In genomic region chr8:108882073-108882472, GRCm38 (mm10) we compare ENCODE assay signal across 17 mouse cellular contexts.
"Had no signal": no experiment of that assay in that cellular context is flagged by ENCODE, and none has a peak within 500 bp of the region (broad histone marks: within the 10 kb centered on the region; RNA-seq: fewer than 3 reads in every experiment).

No protein-coding gene starts in this region.

- H3K4me2 ChIP-seq: limb, embryonic 13.5 days; liver, embryonic 12.5 days; liver, embryonic 15.5 days; lung, embryonic 15.5 days; midbrain, embryonic 12.5 days had no signal

- DNase-seq: kidney, adult 9 months; kidney, postnatal 14 days; layer of hippocampus, adult 9-11 months; liver; lung, adult 18-20 months; lung, postnatal 10 days; lung, postnatal 36 days; thymus, adult 18-20 months; thymus, postnatal 36 days had no signal

- H3K27ac ChIP-seq: layer of hippocampus, adult 2 months; limb, embryonic 10.5 days; limb, embryonic 13.5 days; liver, embryonic 12.5 days; liver, embryonic 15.5 days; lung, embryonic 15.5 days; midbrain, embryonic 12.5 days had no signal

- H3K4me3 ChIP-seq: layer of hippocampus, adult 2 months; limb, embryonic 10.5 days; limb, embryonic 13.5 days; liver, embryonic 12.5 days; liver, embryonic 15.5 days; lung, embryonic 15.5 days; megakaryocyte, embryonic 14.5 days; midbrain, embryonic 12.5 days had no signal

- H3K9me3 ChIP-seq: limb, embryonic 10.5 days; limb, embryonic 13.5 days; liver, embryonic 12.5 days; liver, embryonic 15.5 days; lung, embryonic 15.5 days; megakaryocyte, embryonic 14.5 days; midbrain, embryonic 12.5 days had no signal

- ATAC-seq: liver, embryonic 12.5 days had no signal

- H3K9ac ChIP-seq: limb, embryonic 13.5 days; liver, embryonic 12.5 days; liver, embryonic 15.5 days; lung, embryonic 15.5 days; midbrain, embryonic 12.5 days had no signal

- H3K36me3 ChIP-seq: liver, embryonic 12.5 days; liver, embryonic 15.5 days; lung, embryonic 15.5 days had no signal

- H3K27me3 ChIP-seq: limb, embryonic 13.5 days; liver, embryonic 12.5 days; liver, embryonic 15.5 days; lung, embryonic 15.5 days; midbrain, embryonic 12.5 days had no signal
